Mouse (Mus musculus) bone marrow macrophage, adult 2 months (primary cell): ENCODE results near the gene Pabpc4.

Source experiments
- CTCF ChIP-seq: IDR thresholded peaks from 2 replicates; pipeline ENCODE4 v1.5.1; 2012; ENCODE audit warnings: low read depth, mild to moderate bottlenecking, low read length, moderate library complexity
- POLR2A ChIP-seq: IDR thresholded peaks from 2 replicates; pipeline ENCODE4 v1.6.1; 2012; ENCODE audit warnings: mild to moderate bottlenecking, low read depth, low read length, borderline replicate concordance

- peak; percentile 81 for TF ChIP-seq CTCF
- TF ChIP-seq POLR2A, result no peak
Observed at GRCm38 (mm10) chr4:123219720-123220357, 42.3 kb upstream of the Pabpc4 start.
